Mouse (Mus musculus): Measurements from ENCODE around the gene Clstn2.

The Clstn2 gene

DNA sequence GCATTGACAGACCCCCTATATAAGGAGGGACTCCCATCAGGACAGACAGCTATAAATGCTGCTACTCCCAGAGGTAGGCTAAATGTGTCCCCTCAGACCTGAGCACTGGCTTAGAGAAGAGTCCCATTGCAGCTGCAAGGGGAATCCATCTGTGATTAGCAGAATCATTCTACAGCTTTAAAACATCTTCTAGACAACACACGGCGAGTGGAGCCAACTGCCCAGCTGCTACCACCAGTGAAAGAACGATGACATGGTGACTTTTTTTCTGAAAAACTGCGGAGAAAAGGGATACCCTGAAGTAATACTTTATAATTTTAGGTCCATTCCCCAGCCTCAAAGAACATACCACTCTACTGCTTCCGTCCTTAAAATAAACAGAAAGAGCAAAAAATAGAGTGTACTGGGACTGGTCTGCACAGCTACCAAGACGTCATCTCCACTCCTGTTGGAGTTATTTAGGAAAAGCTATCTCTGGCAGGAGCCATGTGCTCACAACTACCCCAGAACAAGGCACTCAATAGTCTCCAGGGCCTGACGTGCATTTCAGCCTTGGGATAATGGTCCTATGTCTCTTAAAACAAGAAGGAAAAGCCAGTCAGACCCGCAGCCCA lies 79.1 kb downstream of the Clstn2 start:
- DNase-seq (ENCODE audit: extremely low spot score, low spot score) = no peak

DNA sequence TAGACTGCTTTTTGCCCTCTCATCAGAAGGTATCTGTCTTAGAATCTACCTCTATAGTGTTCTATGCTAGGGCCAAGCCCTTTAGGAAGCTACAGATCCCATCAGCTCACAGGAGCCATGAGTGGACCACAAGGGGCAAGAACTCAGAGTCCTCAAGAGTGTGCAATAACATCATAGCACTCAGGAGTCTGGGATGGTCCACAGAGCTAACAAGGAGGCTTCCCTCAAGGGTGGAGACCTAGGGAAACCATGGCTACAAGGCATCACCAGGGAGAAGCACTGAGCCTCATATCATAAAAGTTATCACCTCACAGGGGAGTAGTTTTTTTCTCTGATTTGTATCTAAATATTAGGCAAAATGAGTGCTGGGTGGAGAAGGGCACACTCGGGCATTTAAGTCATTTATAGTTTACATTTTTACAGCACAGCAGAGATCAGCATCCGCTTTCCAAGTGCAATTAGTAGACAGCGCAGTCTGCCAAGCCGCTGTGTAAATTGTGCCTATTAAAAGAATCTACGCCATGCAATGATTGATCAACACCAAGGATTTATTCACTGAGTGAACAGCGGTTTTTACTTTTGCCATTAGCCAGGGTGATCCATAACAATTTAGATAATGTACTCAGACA lies 82.5 kb downstream of the Clstn2 start:
- no peak for DNase-seq (ENCODE audit: extremely low spot score, low spot score)

DNA sequence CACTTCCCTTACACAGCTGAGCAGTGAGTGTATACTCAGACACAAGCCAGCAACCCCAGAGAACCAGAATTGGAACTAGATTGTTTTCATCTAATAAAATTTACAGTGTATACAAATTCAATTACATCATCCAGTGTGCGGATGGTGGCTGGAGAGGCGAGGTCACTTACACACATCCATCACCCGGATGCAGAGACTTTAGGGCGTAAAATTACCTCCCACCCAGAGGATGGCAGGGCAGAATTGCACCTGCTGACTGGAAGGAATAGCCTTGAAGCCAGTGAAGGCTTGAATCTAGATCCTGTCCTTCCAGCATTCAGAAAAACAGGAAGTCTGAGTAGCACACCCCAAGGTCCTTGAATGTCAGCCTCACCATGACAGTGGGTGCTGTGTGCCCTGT lies 113.7 kb downstream of the Clstn2 start:
- no peak for DNase-seq (ENCODE audit: extremely low spot score, low spot score)

DNA sequence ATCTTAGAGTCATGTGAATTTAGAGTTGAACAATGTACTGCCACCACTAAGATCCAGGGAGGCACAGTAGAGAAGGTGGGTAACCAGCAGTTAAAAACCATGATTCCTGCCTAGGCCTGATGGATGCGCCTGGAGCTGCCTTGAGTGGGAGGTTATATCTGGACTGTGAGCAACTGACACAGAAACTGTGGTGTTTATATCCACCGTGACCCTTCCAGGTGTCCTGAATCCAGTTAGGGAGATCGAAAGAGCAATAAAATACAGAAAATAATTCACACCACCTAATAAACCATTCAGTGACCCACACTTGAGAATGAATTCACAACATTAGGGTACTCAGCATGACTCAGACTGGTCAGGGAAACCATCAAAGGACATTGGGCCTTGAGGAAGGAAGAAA lies 141.6 kb downstream of the Clstn2 start:
- DNase-seq (ENCODE audit: extremely low spot score, low spot score) = no peak

DNA sequence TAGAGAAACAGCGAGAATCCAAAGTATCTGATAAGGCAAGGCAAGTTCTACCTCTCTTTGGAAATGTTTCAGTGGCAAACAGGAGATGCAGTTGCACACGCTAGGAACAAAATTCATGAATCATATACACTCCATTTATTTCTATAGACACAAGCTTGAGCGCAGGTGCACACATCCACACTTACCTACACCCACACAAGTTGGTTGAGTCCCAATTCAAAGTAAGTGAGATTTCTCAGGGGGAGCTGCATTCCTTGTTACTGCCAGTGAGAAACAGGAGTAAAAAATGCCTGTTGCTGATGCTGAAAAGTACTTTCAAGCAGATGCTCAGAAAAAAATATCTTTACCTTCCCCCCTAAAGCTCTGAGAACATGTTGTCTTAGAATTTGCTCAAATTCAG lies 149.6 kb downstream of the Clstn2 start:
- no peak for DNase-seq (ENCODE audit: extremely low spot score, low spot score)

DNA sequence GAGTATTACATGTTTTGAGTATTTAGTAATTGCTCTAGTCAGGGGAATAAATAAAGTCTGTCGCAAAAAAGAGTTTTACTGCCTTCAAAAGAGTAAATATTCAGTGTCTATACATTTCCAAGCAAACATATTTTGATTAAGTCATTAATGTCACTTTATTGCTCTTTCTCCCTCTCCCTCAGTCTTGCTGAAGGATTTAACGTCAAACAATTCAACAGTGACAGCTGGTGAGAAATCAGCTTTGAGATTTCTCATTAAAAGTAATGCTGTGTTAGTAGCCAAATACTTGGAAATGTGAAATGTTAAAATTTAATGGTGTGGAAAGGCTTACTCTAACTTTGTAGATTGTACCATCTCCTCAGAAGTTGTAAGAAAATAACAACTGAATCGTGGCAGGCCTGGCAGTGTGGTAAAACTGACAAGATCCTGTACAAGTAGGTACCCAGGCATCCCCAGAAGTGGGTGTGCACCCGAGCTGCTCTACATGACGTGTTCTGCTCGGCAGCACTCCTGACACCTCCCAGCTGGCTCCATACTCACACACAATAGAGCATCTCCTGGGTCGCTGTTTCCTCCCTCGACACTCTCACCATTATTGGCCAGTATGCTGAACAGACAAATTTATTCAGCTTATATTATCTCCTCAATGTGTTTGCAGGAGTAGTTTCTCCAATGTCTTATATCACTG lies 165.8 kb downstream of the Clstn2 start:
- DNase-seq (ENCODE audit: extremely low spot score, low spot score) = no peak

DNA sequence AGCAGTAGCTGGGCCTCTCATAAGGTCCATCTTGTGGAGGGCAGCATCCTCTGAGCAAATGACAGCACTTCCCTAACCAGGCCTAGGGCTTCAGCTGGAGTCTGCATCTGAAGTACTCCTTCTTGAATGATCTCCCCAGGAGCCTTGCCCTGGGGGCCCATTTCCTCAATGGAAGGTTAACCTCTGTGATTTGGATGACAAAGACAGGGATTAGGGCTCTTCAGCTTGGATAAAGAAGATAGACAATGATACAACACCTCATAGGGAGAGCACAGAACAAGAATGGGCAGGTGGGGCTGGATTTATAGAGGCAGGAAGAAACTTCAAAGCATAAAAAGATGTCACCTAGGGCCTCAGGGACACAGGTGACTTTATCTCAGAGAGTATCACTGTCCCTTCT lies 180.1 kb downstream of the Clstn2 start:
- DNase-seq (ENCODE audit: extremely low spot score, low spot score) = no peak

DNA sequence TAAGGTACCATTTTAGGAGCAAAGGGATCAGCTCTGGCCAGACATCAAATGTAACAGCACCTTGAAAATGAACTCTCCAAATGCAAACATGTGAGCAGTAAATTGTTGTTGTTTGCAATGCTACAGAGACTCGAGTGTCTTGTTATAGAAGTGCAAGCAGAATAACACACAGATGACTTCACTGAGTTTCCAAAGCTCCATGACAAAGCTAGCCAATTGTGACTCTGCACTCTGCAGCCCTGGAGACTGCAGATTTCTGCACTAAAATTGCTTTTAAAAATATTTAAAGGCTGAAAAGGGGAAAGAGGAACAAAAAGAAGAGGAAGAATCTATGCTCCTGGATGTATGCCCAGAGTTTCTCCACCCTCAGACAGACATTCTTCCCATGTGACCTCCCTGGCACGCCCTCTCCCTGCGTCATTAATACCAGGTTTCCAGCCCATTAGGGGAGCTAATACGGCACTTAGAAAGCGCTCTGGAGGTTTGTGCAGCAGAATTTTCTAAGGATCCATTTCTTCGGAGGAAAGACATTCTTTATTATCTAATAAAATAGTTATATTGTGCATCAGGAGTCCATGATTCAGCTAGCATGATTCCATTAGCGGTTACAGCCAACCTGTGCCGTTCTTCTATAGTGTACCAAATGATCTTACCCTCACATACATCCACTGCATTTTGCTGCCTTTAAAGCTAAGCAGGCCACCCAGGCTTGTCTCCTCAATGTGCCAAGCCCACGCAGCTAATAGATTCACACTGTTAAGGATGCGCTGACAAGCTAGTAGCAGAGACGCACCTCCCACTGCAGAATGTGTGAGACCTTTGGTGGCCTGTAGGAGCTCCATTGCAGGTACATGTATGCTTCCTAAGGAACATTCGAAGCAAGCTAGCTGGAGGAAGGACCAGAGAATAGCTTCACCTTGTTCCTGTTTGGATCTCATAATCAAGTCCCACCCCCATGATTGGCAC lies 184.8 kb downstream of the Clstn2 start:
- DNase-seq (ENCODE audit: extremely low spot score, low spot score) = no peak

DNA sequence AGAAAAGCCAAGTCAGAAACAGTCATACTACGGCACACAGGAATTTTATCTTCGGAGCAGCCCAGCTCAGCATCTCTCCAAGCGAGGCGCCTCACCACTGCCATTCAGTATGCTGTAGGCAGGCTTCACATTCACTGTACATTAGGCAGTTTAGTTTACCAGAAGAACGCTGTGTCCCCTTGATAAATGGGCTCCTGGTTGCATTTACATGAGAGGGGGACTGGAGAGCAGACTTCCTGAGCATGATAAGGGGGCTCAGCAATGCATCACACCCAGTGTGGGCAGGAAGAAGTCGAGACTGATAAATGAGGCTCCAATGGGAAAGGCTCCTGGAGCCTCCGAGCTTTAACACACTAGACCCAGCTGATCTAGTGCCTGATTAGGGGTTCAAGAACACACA lies 190.9 kb downstream of the Clstn2 start:
- DNase-seq (ENCODE audit: extremely low spot score, low spot score) = no peak

DNA sequence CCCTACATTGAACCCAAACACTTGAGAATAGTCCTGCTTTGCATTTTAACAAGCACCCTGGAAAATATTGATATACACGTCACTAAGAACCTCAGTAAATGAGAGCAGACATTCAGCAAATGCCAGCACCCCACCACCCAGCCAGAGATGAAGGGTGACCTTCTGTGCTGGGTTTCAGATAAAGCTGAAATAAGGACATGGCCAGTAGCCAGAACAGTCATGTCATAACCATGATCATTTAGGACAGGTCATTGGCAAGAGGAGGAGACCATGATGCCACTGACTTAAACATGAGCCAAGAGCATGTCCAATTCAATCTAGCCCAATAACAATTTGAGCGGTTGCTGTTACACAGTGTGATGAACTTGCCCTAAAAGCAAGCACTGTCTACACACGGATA lies 201.8 kb downstream of the Clstn2 start:
- no peak for DNase-seq (ENCODE audit: extremely low spot score, low spot score)

DNA sequence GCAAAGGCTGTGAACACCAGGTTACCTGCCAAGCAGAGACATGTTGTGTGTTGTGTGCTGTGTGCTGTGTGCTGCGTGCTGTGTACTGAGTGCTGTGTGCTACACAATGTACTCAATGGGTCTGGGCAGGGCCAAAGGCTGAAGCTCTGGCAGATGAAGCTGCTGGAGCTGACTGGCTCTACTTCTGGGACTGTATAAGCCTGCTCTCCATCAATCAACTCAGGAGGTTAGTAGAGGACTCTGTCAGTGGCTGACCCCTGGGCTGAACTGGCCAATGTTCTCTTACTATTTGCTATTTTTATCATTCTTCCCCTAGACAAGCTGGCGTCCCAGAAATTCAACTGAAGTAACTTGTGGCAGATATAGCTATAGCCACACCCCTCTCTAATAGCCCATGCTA lies 203.1 kb downstream of the Clstn2 start:
- no peak for DNase-seq (ENCODE audit: extremely low spot score, low spot score)

DNA sequence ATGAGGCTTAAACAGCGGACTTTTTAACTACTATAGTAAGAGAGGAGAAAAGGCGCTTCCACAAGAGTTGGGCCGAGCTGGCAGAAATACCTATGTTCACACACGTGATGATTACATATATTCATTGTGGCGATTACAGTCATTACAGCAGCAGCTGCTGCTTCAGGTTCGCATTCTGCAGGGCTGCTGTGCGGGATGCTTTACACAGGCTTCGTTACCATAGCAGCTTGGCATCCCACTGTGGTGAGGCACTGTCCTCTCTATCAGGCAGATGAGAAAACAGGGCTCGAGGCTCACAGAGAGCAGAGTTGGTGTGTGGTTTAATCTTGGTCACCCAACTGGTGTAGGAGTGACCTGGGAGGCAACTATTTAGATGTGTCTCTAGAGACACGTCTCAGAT lies 205.3 kb downstream of the Clstn2 start:
- DNase-seq (ENCODE audit: extremely low spot score, low spot score) = no peak

DNA sequence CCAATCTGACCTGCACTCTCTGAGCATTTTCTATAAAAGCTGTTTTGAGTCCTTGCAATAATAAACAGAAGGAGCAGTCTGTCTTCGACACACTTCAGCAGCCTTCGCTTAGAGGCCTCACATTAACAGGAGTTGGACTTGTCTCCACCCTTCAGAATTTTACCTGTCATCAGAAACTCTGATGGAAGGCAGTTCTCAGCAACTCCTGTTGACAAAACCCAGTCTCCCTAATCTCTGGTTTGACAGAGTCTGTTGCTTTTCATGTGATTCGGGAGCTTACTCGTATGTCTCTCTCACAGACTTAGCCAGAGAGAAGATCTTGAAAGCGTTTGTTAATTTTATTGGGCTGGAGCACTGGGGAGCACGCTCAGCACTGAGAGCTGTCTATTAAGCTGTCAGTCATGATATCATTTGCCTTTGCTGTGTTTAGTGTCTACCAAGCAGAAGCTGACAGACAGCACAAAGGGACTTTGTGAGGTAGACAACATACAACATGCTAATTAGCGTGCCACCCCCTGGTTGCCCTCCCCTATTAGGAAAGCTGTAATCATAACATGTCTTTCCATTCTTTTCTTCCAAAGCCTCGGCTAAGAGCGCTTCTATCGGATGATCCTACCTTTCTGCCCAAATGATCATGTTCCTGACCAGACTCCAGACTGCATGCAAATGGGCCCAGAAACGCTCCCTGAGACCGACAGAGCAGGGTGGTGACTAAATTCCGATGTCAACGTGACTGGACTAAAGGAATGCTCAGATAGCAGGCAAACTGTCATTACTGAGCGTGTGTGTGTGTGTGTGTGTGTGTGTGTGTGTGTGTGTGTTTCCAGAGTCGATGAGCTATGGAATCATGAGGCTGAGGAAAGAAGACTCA lies 206.7 kb downstream of the Clstn2 start:
- DNase-seq (ENCODE audit: extremely low spot score, low spot score) = no peak

DNA sequence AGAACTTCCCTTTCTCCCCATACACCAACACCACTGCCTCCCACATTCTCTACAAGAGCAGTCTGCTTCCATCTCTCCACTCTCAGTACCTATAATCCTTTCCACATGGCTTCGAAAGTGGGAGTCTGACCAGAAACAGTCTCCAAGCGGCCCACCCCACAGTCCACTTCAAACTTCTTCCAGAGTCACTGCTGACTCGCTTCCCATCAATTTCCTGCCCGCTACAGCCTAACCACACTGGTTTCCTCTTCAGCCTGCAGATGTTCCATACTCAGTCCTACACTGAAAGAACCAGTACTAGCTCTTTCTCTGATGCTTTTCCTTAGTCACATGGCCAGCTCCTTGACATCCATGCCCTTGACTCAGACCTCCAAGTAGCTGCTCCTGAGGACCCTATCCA lies 215.9 kb downstream of the Clstn2 start:
- no peak for DNase-seq (ENCODE audit: extremely low spot score, low spot score)

DNA sequence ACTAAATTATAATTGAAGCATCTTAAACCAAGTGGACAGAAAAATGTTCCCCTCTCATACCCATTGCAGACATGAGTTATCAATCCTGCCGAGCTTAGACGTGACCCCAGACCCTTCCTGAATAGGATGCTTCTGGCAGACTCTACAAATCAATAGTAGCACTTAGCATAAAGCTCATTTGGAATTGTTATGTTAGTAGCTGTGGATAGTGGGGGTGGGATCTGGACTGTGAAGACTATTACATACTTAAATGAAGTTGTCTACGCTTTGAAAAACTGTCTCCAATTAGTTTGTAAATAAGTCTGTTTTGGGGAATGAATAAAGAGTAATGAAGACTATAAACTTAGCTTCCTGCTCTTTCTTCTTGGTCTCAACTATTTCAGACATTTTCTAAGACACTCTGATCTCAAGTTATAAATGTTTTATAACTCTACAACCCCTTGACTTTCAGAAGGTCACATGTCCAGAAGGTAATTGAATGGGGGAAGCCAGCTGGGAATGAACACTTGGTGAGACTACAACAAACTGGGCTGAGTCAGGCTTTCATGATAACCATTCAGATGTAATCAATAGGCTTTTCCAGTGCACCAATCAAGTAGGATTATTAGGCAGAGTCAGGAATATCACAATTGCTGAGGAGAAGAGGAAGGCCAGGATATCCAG lies 216.7 kb downstream of the Clstn2 start:
- DNase-seq (ENCODE audit: extremely low spot score, low spot score) = no peak

DNA sequence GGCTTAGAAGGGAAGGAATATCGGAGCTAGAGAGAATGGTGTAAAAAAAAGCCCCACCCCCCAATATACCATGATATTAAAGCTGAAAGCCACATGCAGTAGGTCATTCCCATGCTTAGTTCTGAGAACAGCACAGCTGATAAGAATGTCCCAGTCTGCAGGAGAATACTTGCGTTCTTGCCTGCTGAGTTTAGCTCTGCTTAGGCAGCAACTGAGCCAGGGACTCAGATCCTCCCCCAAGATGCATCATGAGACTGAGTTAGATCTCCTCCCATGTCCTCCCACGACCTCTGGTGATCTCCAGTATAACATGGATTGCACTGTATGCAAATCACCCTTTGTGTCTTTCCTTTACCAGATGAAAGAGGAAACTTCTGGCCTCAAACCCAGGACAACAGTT lies 219.8 kb downstream of the Clstn2 start:
- DNase-seq (ENCODE audit: extremely low spot score, low spot score) = no peak

DNA sequence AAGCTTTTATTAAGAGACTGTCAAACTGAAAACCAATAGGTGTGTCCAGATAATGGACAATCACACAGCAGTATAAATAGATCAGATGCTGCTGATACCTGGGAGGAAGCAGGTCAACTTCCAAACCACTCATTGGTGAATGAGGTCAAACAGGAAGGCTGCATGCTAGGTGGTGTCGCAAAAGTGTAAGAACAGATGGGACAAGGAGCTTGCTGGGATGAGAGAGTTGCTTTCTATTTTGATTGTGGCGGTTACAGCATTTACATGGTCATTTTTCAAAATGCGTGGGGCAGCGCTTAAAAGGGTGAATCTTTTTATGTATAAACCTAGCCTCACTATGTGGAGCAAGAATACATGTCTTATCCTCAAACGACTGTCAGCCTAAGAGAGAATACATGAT lies 225.9 kb downstream of the Clstn2 start:
- no peak for DNase-seq (ENCODE audit: extremely low spot score, low spot score)

DNA sequence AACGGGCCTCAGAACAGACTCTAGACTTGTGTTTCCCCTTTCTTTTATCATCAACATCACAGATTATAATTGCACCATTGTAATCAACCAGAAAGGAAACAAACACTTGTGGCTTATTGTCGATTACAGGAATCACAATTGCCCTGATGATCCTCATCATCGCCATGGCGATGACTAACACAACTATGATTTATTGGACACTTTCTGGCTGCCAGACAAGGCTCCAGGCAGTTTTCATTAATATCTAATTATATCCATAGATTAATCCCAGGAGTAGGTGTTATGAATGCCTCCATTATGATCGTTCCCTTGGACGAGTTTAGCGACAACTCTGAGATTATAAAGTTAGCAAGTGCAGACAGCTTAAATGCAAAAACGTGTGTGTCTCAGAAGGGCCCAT lies 239.3 kb downstream of the Clstn2 start:
- DNase-seq (ENCODE audit: extremely low spot score, low spot score) = no peak

DNA sequence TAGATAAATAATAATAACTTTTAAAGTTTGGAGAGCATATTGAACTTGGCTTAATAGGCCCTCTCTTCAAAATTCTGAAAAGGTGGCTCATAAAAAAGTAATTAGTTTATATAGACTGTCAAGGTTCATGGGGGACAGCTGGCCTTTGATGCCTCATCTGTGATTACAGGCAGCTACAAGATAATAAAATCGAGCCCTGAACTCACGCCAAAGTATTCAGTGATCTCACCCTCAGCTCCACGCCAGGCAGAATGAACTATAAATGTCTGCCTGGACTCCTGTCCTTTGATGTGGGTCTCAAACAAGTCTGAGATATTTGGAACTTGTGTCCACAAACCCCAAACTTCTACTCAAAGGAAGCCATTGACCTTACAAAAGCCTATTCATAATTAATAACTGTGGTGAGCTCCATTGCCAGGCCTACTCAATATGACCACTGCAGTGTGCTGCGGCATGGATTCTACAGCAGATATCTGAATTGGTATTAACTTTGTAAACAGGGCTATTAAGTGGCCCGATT lies 244.8 kb downstream of the Clstn2 start:
- DNase-seq (ENCODE audit: extremely low spot score, low spot score) = no peak

DNA sequence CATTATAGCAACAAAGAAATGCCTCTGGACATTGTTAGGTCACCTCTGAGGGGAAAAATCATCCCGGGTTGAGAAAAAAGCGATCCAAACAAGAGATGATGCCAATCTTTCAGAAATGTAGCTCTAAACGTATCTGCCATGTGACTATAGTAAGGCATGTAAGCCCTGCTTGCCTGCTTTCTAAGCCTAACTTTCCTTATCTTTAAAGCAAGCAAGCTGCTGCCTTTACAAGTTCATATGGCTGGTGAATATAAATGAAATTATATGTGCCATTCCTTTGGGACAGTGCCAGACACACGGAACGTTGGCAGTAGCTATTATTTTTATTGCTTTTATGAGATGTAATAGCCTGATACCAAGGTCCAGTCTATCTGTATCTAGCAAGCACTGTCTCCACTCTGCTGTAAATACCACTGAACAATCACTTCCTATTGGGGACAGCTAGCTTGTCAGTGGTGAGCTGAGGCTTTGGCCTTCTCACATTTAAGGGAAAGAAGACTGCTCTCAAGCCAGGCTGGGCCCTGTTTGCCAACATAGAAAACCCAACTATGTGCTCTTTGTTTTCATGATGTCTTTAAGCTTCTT lies 252.9 kb downstream of the Clstn2 start:
- DNase-seq (ENCODE audit: extremely low spot score, low spot score) = no peak
